Mouse (Mus musculus) brain, embryonic 14.5 days (tissue): ENCODE measurements around the gene Optn.

ENCODE experiments used
- CTCF ChIP-seq: fragments of 200-500 bp; IDR thresholded peaks from 2 replicates; pipeline ENCODE4 v1.5.1; 2012; ENCODE audit warnings: inconsistent platforms, mild to moderate bottlenecking, moderate library complexity, borderline replicate concordance; ENCODE audit not compliant: insufficient read depth, insufficient read length; ENCODE audit errors: extremely low read depth
- POLR2A ChIP-seq: fragments of 200-500 bp; IDR thresholded peaks from 2 replicates; pipeline ENCODE4 v1.6.1; 2012; ENCODE audit warnings: mild to moderate bottlenecking, inconsistent platforms, borderline replicate concordance; ENCODE audit not compliant: poor library complexity, insufficient read depth, insufficient read length, severe bottlenecking; ENCODE audit errors: extremely low read depth

GRCm38 (mm10) chr2:5036411-5037076 is 27.3 kb downstream of the Optn start:
- TF ChIP-seq CTCF, result no peak
- TF ChIP-seq POLR2A, result no peak
